Mouse (Mus musculus) neutrophil, adult 83 days (primary cell): ENCODE measurements around the gene Sfxn1. TPM values are rescaled to one million over a fixed set of nuclear protein-coding genes. Genes with fewer than 3 reads are reported as not detected.

ENCODE experiments used
- total RNA-seq, 2 experiments: library from RNA; stranded (reverse); gene quantifications; one replicate each; pipeline ENCODE4 v1.2.4; 2023

Sfxn1 gene
- total RNA-seq: 10 to 100 TPM; 24.1 to 26.5 TPM

DNA sequence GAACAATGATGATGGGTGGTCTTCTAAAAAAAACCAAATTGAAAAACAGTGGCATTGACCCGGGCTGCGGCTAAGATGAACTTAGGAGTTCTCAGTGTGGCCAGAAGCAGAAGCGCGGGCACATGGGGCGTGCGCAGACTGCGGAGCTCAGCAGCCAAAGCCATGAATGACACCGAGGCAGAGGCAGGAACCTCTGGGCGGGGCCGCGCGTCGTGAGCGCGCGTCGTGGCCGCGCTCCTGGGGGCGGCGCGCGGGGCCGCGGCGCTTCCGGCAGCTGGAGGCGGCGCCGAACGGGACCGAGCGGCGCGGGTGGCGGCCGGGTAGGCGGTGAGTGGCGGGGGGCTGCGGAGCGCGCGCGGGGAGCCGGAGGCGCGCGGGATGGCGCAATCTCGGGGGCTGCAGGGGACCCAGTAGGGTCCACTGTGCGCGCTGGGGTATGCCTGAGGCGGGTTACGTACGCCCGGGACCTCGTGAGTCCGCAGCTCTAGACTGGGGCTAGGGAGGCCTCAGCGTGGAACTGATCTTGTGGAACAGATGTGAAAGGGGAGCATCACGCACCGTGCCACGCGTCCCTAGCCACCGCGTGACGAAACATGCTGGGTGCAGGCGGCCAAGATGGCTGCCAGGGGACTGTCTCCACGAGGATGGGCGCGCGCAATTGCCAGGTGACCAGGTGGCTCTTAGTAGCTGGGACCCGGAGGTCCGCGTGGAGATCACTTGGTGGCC, at the start of gene Sfxn1:
Gene Sfxn1, plus strand, starts transcription at position 264 of the 726 bp plus-strand sequence.

GRCm38 (mm10) chr13:54055448-54055861, 16.2 kb upstream of the Sfxn1 start, which contains the start of gene Drd1:
Gene Drd1 (minus strand): TSS chr13:54055705.

Other genes starting within 250 kb of the Sfxn1 start
- not detected for gene Drd1, start 16.2 kb upstream of the Sfxn1 start, total RNA-seq
- gene Hrh2, start 120.3 kb downstream of the Sfxn1 start, total RNA-seq: 10 to 100 TPM; 26.7 to 27.4 TPM